Comparison of ENCODE assay signal across 12 mouse cellular contexts in the genomic region with DNA sequence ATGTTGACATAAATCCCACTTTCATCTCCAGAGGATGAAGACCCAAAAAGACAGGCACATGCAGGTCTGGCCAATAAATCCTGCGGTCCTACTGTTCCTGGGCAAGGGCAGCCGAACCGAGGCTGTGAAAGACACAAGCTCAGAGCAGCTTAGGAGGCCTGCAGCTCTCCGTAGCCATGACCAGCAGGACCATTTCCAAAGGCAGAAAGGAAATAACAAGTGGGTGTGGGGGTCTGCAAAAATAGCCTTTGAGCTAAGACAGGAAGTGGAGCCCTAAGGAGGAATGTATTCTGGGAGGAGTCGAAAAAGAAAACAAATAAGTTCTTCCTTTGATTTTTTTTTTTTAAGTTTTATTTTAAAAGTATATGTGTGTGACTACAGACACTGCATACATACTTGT.
DNase-seq lines count a peak whose midpoint lies in the region; ATAC-seq and TF ChIP-seq lines count a peak whose summit lies in the region.
"Had no signal": no experiment of that assay in that cellular context is flagged by ENCODE, and none has a peak within 500 bp of the region (broad histone marks: within the 10 kb centered on the region; RNA-seq: fewer than 3 reads in every experiment).

No protein-coding gene starts in this region.

- H3K4me1 ChIP-seq in heart, embryonic 14.5 days (ENCODE audit: control insufficient read depth in 2 of 2, insufficient read depth in 2 of 2, low read length in 2 of 2): peaks cover 0 to 2% of the 10 kb centered on the region in 2 experiments; a peak in 2 of 4 replicates
- H3K4me1 ChIP-seq in kidney, embryonic 15.5 days: peaks cover 8% of the 10 kb centered on the region; the same call in 1 of the 2 replicates
- no peaks in the 10 kb centered on the region for H3K4me1 ChIP-seq in liver, embryonic 11.5 days (replicated peaks; ENCODE audit: control insufficient read depth, insufficient read depth, low read length)

- H3K27me3 ChIP-seq in heart, embryonic 14.5 days (ENCODE audit: control insufficient read depth, insufficient read depth, low read length): no peaks in the 10 kb centered on the region
- no peaks in the 10 kb centered on the region for H3K27me3 ChIP-seq in kidney, embryonic 15.5 days
- no peaks in the 10 kb centered on the region for H3K27me3 ChIP-seq in liver, embryonic 11.5 days (replicated peaks; ENCODE audit: control insufficient read depth, insufficient read depth, low read length)

- no peak for ATAC-seq in heart, embryonic 14.5 days (ENCODE audit: insufficient number of reproducible peaks, insufficient read depth, low FRiP score, low read depth)
- 0 out of 2 replicates have a peak, but pooled peaks have one; percentile 62 for ATAC-seq in kidney, embryonic 15.5 days (replicated peaks; ENCODE audit: low FRiP score)
- ATAC-seq in liver, embryonic 11.5 days (replicated peaks; ENCODE audit: low FRiP score): no peak

- DNase-seq in gastrocnemius, adult 2 months: no peak
- DNase-seq in gastrocnemius, adult 8-10 months (ENCODE audit: low spot score in 2 of 2): no peak
- peak; percentile 75 for DNase-seq in lung, postnatal 25 days (ENCODE audit: low spot score)
- DNase-seq in layer of hippocampus, adult 8-10 months (ENCODE audit: low spot score in 2 of 2): no peak
- DNase-seq in thymus, postnatal 36 days: no peak
- DNase-seq in liver, embryonic 11.5 days (ENCODE audit: low spot score): no peak
- DNase-seq: gastrocnemius, postnatal 14 days; right cerebral cortex, postnatal 25 days; thymus, adult 18-20 months had no signal

- H3K4me2 ChIP-seq in heart, embryonic 14.5 days (ENCODE audit: low read length): no peak overlapping the region
- no peak overlapping the region for H3K4me2 ChIP-seq in kidney, embryonic 15.5 days
- H3K4me2 ChIP-seq in liver, embryonic 11.5 days: no peak overlapping the region

- no peaks in the 10 kb centered on the region for H3K36me3 ChIP-seq in heart, embryonic 14.5 days (ENCODE audit: control insufficient read depth, insufficient read depth, low read length)
- no peaks in the 10 kb centered on the region for H3K36me3 ChIP-seq in kidney, embryonic 15.5 days
- no peaks in the 10 kb centered on the region for H3K36me3 ChIP-seq in liver, embryonic 11.5 days (ENCODE audit: control insufficient read depth, insufficient read depth, low read length)

- no peak for TF ChIP-seq CTCF in gastrocnemius, adult 2 months (IDR thresholded peaks at IDR 0.05)

- H3K9me3 ChIP-seq in heart, embryonic 14.5 days (ENCODE audit: control insufficient read depth, low read length): no peaks in the 10 kb centered on the region
- no peaks in the 10 kb centered on the region for H3K9me3 ChIP-seq in kidney, embryonic 15.5 days (replicated peaks)
- H3K9me3 ChIP-seq in liver, embryonic 11.5 days (ENCODE audit: control insufficient read depth, low read length): no peaks in the 10 kb centered on the region

- intact Hi-C loops in gastrocnemius, adult 2 months (cut with DNase I): no loop called here

- WGBS in heart, embryonic 14.5 days: 55% methylated on average over 5 of the region's 5 CpGs
- WGBS in kidney, embryonic 15.5 days: 48% methylated on average over 5 of the region's 5 CpGs
- 48% methylated on average over 5 of the region's 5 CpGs for WGBS in liver, embryonic 11.5 days

- H3K4me3 ChIP-seq in gastrocnemius, adult 2 months: no peak overlapping the region
- H3K4me3 ChIP-seq in heart, embryonic 14.5 days (ENCODE audit: control insufficient read depth in 1 of 2, insufficient read depth in 1 of 2, low read depth in 1 of 2, low read length in 2 of 2): no peak overlapping the region
- H3K4me3 ChIP-seq in kidney, embryonic 15.5 days (replicated peaks): no peak overlapping the region
- no peak overlapping the region for H3K4me3 ChIP-seq in liver, embryonic 11.5 days (ENCODE audit: low read depth, low read length)

- no peak overlapping the region for H3K9ac ChIP-seq in heart, embryonic 14.5 days (ENCODE audit: low read length)
- H3K9ac ChIP-seq in kidney, embryonic 15.5 days: no peak overlapping the region
- H3K9ac ChIP-seq in liver, embryonic 11.5 days (ENCODE audit: low read depth, low read length): no peak overlapping the region
- H3K9ac ChIP-seq: liver, embryonic 14.5 days had no signal

- H3K27ac ChIP-seq in gastrocnemius, adult 2 months: peak overlapping the region; percentile 80
- H3K27ac ChIP-seq in heart, embryonic 14.5 days (replicated peaks in 1 of 2; ENCODE audit: control insufficient read depth in 1 of 2, insufficient read depth in 1 of 2, low read depth in 2 of 2, low read length in 2 of 2): peak overlapping the region; percentile 62 to 81
- peak overlapping the region; percentile 82 for H3K27ac ChIP-seq in kidney, embryonic 15.5 days
- no peak overlapping the region for H3K27ac ChIP-seq in liver, embryonic 11.5 days (ENCODE audit: low read depth, low read length)
- H3K27ac ChIP-seq: liver, embryonic 14.5 days had no signal
